Mouse (Mus musculus): Measurements from ENCODE around the gene Gna12.

GRCm38 (mm10) chr5:140828363-140828762 is 1.9 kb downstream of the Gna12 start:
- TF ChIP-seq CTCF (IDR thresholded peaks at IDR 0.05; ENCODE audit: extremely low read depth, insufficient read depth, low read length), result no peak
- no peak for TF ChIP-seq POLR2A (IDR thresholded peaks at IDR 0.05; ENCODE audit: extremely low read depth, insufficient read depth, low read length)

Measured in cortical plate, adult 2 months (tissue).